Mouse (Mus musculus): ENCODE data around the gene Eif1ad.

Eif1ad gene

GRCm38 (mm10) chr19:5366175-5367052, at the start of gene Eif1ad:
Gene Eif1ad, plus strand, starts transcription at chr19:5366741.
- peaks cover 73% of the 10 kb centered on the region for H3K4me1 ChIP-seq (replicated peaks; ENCODE audit: low read depth, low read length)
- H3K36me3 ChIP-seq (ENCODE audit: insufficient read depth, low read length): peaks cover 63% of the 10 kb centered on the region
- TF ChIP-seq CTCF (conservative IDR thresholded peaks at IDR 0.05; ENCODE audit: low read length) (no peak), POU5F1 (IDR thresholded peaks at IDR 0.05; ENCODE audit: borderline replicate concordance, low read length) (peak; percentile 36; the same call in 1 of the 2 replicates)
- no peaks in the 10 kb centered on the region for H3K27me3 ChIP-seq (ENCODE audit: insufficient read depth, low read length)
- no peaks in the 10 kb centered on the region for H3K9me3 ChIP-seq (ENCODE audit: low read length)
- H3K4me3 ChIP-seq (replicated peaks; ENCODE audit: low read length): peak within 1 kb of the TSS; percentile 99

- Histone ChIP-seq H3K4me1 (replicated peaks; ENCODE audit: low read depth, low read length) (peaks cover 8% of the 10 kb centered on the region), H3K4me3 (replicated peaks; ENCODE audit: low read length) (peak overlapping the region; percentile 10; the same call in 1 of the 2 replicates), H3K9me3 (ENCODE audit: low read length) (peaks cover 23% of the 10 kb centered on the region)
Observed at GRCm38 (mm10) chr19:5323801-5324200, 42.7 kb upstream of the Eif1ad start.

DNA sequence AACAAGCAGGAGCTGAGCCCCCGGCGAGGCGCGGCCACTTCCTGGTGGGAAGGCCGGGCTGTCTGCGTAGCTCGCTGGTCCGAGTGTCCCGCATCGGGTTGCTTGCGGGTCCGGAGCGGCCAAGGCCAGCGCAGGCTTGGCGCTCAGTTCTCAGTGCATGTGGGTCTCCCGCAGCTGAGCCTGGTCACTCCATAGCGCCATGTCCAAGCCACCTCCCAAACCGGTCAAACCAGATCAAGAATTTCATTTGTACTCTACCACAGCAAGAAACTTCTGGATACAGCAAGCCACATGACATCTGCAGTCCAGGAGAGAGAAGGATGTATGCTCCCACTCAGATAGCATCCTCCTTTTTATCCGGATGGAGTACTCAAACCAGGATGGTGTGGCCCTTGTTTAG, 38.6 kb upstream of the Eif1ad start:
- TF ChIP-seq CTCF (conservative IDR thresholded peaks at IDR 0.05; ENCODE audit: low read length) (no peak), POU5F1 (IDR thresholded peaks at IDR 0.05; ENCODE audit: borderline replicate concordance, low read length) (no peak), NANOG (IDR thresholded peaks at IDR 0.05; ENCODE audit: borderline replicate concordance, low read length) (no peak)
- Histone ChIP-seq H3K4me1 (replicated peaks; ENCODE audit: low read depth, low read length) (peaks cover 8% of the 10 kb centered on the region), H3K27me3 (ENCODE audit: insufficient read depth, low read length) (peaks cover 8% of the 10 kb centered on the region), H3K4me3 (replicated peaks; ENCODE audit: low read length) (0 out of 2 replicates have a peak overlapping the region, but pooled peaks have one; percentile 10), H3K36me3 (ENCODE audit: insufficient read depth, low read length) (no peaks in the 10 kb centered on the region), H3K9me3 (ENCODE audit: low read length) (no peaks in the 10 kb centered on the region)

More at GRCm38 (mm10) chr19:5323801-5324200, 42.7 kb upstream of the Eif1ad start:
- Histone ChIP-seq H3K27me3 (ENCODE audit: insufficient read depth, low read length) (peaks cover 8% of the 10 kb centered on the region), H3K36me3 (ENCODE audit: insufficient read depth, low read length) (no peaks in the 10 kb centered on the region)
- TF ChIP-seq CTCF (conservative IDR thresholded peaks at IDR 0.05; ENCODE audit: low read length) (no peak), POU5F1 (IDR thresholded peaks at IDR 0.05; ENCODE audit: borderline replicate concordance, low read length) (no peak), NANOG (IDR thresholded peaks at IDR 0.05; ENCODE audit: borderline replicate concordance, low read length) (no peak)

DNA sequence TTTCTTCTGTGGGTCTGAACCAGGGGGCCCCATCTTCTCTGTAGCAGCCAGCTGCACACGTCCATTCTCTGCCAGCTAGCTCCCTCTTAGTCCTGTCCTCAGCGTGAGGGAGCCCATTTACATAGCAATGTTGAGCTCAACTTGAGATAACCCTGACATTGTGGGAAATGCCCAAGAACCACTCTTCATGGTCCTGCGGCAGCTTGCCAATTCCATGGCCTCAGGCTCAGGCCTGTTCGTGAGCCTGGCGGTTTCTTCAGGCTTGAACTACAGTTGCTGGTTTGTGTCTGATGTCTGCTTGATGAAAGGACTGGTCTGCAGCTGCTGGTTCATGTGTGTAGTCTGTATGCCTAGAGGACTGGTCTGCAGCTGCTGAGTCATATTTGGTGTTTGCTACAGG, 31.8 kb upstream of the Eif1ad start:
- H3K36me3 ChIP-seq (ENCODE audit: insufficient read depth, low read length): no peaks in the 10 kb centered on the region
- H3K4me3 ChIP-seq (replicated peaks; ENCODE audit: low read length): no peak overlapping the region
- no peaks in the 10 kb centered on the region for H3K9me3 ChIP-seq (ENCODE audit: low read length)
- no peak for TF ChIP-seq CTCF (conservative IDR thresholded peaks at IDR 0.05; ENCODE audit: low read length)
- TF ChIP-seq NANOG (IDR thresholded peaks at IDR 0.05; ENCODE audit: borderline replicate concordance, low read length): no peak
- TF ChIP-seq POU5F1 (IDR thresholded peaks at IDR 0.05; ENCODE audit: borderline replicate concordance, low read length): no peak
- H3K4me1 ChIP-seq (replicated peaks; ENCODE audit: low read depth, low read length): peaks cover 15% of the 10 kb centered on the region
- H3K27me3 ChIP-seq (ENCODE audit: insufficient read depth, low read length): no peaks in the 10 kb centered on the region

DNA sequence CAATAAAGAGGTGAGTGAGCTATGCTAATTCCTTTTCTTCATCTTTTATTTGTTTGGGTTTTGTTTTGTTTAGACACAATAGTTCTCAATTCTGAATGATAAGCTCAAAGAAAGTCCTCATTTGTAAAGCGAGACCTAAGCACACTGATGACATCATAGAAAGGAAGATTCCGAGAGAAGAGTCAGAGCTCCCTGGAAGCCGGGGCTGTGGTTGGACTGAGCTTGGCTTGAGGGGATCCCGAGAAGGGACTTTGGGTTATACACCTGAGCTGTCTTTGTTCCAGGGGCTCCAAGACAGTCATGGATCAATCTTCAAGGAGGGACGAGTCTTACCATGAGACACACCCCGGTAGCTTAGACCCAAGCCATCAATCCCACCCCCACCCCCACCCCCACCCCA, 31.1 kb upstream of the Eif1ad start, which contains the start of gene Catsper1:
Gene Catsper1 (plus strand): TSS at position 301 of the 400 bp plus-strand sequence.
- H3K9me3 ChIP-seq (ENCODE audit: low read length): no peaks in the 10 kb centered on the region

DNA sequence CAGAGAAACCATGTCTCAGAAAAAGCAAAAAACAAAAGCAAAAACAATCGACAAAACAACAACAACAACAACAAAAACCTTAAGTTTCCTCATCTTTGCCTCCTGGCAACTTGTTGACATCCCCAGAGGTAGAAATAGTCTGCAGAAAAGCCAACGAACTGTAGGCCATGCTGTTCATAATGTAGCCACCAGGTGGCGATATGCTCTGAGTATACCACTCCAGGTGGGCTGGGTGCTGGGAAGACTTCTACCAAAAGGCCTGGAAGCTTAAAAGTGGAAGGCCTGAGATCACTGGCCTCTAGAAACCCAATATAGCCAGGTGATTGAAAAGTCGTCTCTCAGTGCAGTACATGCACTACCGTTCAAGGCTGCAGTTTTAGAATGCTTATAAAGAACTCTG, 28.6 kb upstream of the Eif1ad start:
- Histone ChIP-seq H3K36me3 (ENCODE audit: insufficient read depth, low read length) (no peaks in the 10 kb centered on the region), H3K27me3 (ENCODE audit: insufficient read depth, low read length) (peaks cover 8% of the 10 kb centered on the region; the same call in 1 of the 2 replicates), H3K9me3 (ENCODE audit: low read length) (no peaks in the 10 kb centered on the region), H3K4me1 (replicated peaks; ENCODE audit: low read depth, low read length) (peaks cover 15% of the 10 kb centered on the region), H3K4me3 (replicated peaks; ENCODE audit: low read length) (no peak overlapping the region)
- TF ChIP-seq CTCF (conservative IDR thresholded peaks at IDR 0.05; ENCODE audit: low read length) (peak; percentile 99), NANOG (IDR thresholded peaks at IDR 0.05; ENCODE audit: borderline replicate concordance, low read length) (no peak)

More for the DNA sequence above, 31.1 kb upstream of the Eif1ad start, which contains the start of gene Catsper1:
- Histone ChIP-seq H3K4me1 (replicated peaks; ENCODE audit: low read depth, low read length) (peaks cover 15% of the 10 kb centered on the region), H3K4me3 (replicated peaks; ENCODE audit: low read length) (no peak within 1 kb of the TSS), H3K36me3 (ENCODE audit: insufficient read depth, low read length) (no peaks in the 10 kb centered on the region), H3K27me3 (ENCODE audit: insufficient read depth, low read length) (no peaks in the 10 kb centered on the region)
- TF ChIP-seq POU5F1 (IDR thresholded peaks at IDR 0.05; ENCODE audit: borderline replicate concordance, low read length): no peak
- TF ChIP-seq CTCF (conservative IDR thresholded peaks at IDR 0.05; ENCODE audit: low read length): no peak
- no peak for TF ChIP-seq NANOG (IDR thresholded peaks at IDR 0.05; ENCODE audit: borderline replicate concordance, low read length)

GRCm38 (mm10) chr19:5341360-5341759, 25.2 kb upstream of the Eif1ad start:
- TF ChIP-seq NANOG (IDR thresholded peaks at IDR 0.05; ENCODE audit: borderline replicate concordance, low read length) (no peak), CTCF (conservative IDR thresholded peaks at IDR 0.05; ENCODE audit: low read length) (no peak), POU5F1 (IDR thresholded peaks at IDR 0.05; ENCODE audit: borderline replicate concordance, low read length) (no peak)
- Histone ChIP-seq H3K36me3 (ENCODE audit: insufficient read depth, low read length) (no peaks in the 10 kb centered on the region), H3K4me1 (replicated peaks; ENCODE audit: low read depth, low read length) (no peaks in the 10 kb centered on the region), H3K9me3 (ENCODE audit: low read length) (no peaks in the 10 kb centered on the region), H3K4me3 (replicated peaks; ENCODE audit: low read length) (no peak overlapping the region), H3K27me3 (ENCODE audit: insufficient read depth, low read length) (peaks cover 8% of the 10 kb centered on the region; the same call in 1 of the 2 replicates)

DNA sequence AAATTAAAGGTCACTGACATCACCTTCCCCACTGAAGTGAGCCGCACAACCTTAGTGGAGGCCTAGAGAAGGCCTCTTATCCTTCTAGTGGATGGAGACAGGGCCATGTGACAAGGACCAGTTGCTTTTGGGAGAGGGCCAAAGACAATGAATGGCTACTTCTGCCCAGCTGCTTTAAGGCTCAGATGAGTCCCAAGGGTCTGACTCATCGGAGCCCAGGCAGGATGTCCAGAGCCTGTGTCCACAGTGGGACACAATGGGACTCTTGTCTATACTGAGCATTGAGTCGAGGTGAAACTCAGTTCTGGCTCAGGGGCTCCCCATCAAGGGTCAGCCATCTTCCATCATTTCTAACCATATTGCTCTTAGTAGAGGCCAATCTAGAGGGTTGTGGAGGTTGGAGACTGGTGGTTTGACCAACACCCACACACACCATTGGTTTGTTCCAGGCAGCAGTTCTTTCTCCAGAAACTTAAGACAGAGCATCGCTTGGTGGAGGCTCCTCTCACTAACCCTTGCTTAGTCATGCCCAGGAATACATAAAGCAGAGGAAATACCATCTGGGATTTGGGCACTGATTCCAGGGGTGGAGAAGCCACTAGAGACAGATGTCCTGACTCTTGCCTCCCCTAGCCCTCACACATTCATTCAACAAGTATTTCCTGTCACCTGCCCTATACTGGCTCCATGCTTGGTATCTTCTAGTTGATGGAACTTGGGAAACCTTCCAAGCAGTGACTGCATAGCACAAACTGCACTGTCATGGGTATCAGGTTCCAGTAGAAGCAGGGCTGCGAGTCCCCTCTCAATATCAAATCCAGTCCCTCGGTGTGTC, 21.0 kb upstream of the Eif1ad start:
- no peaks in the 10 kb centered on the region for H3K9me3 ChIP-seq (ENCODE audit: low read length)
- peaks cover 2% of the 10 kb centered on the region for H3K4me1 ChIP-seq (replicated peaks; ENCODE audit: low read depth, low read length)
- TF ChIP-seq CTCF (conservative IDR thresholded peaks at IDR 0.05; ENCODE audit: low read length): no peak
- no peak for TF ChIP-seq POU5F1 (IDR thresholded peaks at IDR 0.05; ENCODE audit: borderline replicate concordance, low read length)
- no peak for TF ChIP-seq NANOG (IDR thresholded peaks at IDR 0.05; ENCODE audit: borderline replicate concordance, low read length)

More for the DNA sequence above, 21.0 kb upstream of the Eif1ad start:
- Histone ChIP-seq H3K4me3 (replicated peaks; ENCODE audit: low read length) (no peak overlapping the region), H3K27me3 (ENCODE audit: insufficient read depth, low read length) (peaks cover 24% of the 10 kb centered on the region), H3K36me3 (ENCODE audit: insufficient read depth, low read length) (no peaks in the 10 kb centered on the region)
